Mouse (Mus musculus) limb, embryonic 10.5 days (tissue): ENCODE measurements around the gene Actg1. TPM values are rescaled to one million over a fixed set of nuclear protein-coding genes. Genes with fewer than 3 reads are reported as not detected.
A peak's percentile ranks its signal among the peaks of the same experiment; 100 is the strongest.

ENCODE experiments used
- DNase-seq: peaks from one replicate; pipeline ENCODE4 v3.0.0-alpha.2; 2017; ENCODE audit warnings: low spot score
- H3K27ac ChIP-seq: fragments of 300-500 bp; sonication (generic); 2 replicates; pipeline ENCODE4 v1.5.1; 2016; ENCODE audit warnings: mild to moderate bottlenecking
- H3K27me3 ChIP-seq: fragments of 300-500 bp; sonication (generic); 2 replicates; pipeline ENCODE4 v1.6.1; 2016; ENCODE audit warnings: low read depth, mild to moderate bottlenecking; ENCODE audit not compliant: poor library complexity, severe bottlenecking
- H3K36me3 ChIP-seq: fragments of 300-500 bp; sonication (generic); 2 replicates; pipeline ENCODE4 v1.6.1; 2016; ENCODE audit warnings: mild to moderate bottlenecking, moderate library complexity
- H3K4me1 ChIP-seq: fragments of 300-500 bp; sonication (generic); 2 replicates; pipeline ENCODE4 v1.6.1; 2016
- H3K4me3 ChIP-seq: fragments of 300-500 bp; sonication (generic); 2 replicates; pipeline ENCODE4 v1.5.1; 2016; ENCODE audit warnings: mild to moderate bottlenecking, moderate library complexity
- H3K9me3 ChIP-seq: fragments of 300-500 bp; sonication (generic); replicated peaks from 2 replicates; pipeline ENCODE4 v1.6.1; 2016; ENCODE audit warnings: mild to moderate bottlenecking
- WGBS: fragments of 180-500 bp; shearing (Covaris S2); methylation state at CpG from one replicate; pipeline ENCODE4 v1.1.7; 2016; 5-methylcytosine and 5-hydroxymethylcytosine counted together
- polyA plus RNA-seq: library from polyadenylated mRNA; unstranded; fragments of >200 nt; fragmentation: Nextera tagmentation; extraction: Ambion mirVana; gene quantifications from 2 replicates; pipeline ENCODE4 v1.2.1, GENCODE M21; 2016

The Actg1 gene
- polyA plus RNA-seq, 1 experiment from 2014 or later, result 3,197 TPM

GRCm38 (mm10) chr11:120376302-120377160, 28.2 kb upstream of the Actg1 start:
- WGBS, result 90% methylated on average over 17 of the region's 17 CpGs
- Histone ChIP-seq H3K36me3 (peaks cover 76% of the 10 kb centered on the region), H3K27me3 (no peaks in the 10 kb centered on the region), H3K4me1 (peaks cover 26% of the 10 kb centered on the region), H3K27ac (no peak overlapping the region), H3K9me3 (no peaks in the 10 kb centered on the region), H3K4me3 (no peak overlapping the region)
- no peak for DNase-seq

GRCm38 (mm10) chr11:120375324-120375723, 27.0 kb upstream of the Actg1 start:
- H3K4me1 ChIP-seq, result peaks cover 26% of the 10 kb centered on the region
- 95% methylated on average over 10 of the region's 10 CpGs for WGBS
- no peak for DNase-seq
- no peaks in the 10 kb centered on the region for H3K27me3 ChIP-seq
- H3K4me3 ChIP-seq, result no peak overlapping the region
- H3K27ac ChIP-seq, result no peak overlapping the region
- no peaks in the 10 kb centered on the region for H3K9me3 ChIP-seq
- peaks cover 75% of the 10 kb centered on the region for H3K36me3 ChIP-seq

- 93% methylated on average over 23 of the region's 23 CpGs for WGBS
- no peak for DNase-seq
- no peak overlapping the region for H3K27ac ChIP-seq
- H3K36me3 ChIP-seq, result peaks cover 82% of the 10 kb centered on the region
- no peak overlapping the region for H3K4me3 ChIP-seq
- peaks cover 28% of the 10 kb centered on the region for H3K4me1 ChIP-seq
- no peaks in the 10 kb centered on the region for H3K9me3 ChIP-seq
- no peaks in the 10 kb centered on the region for H3K27me3 ChIP-seq
Observed at GRCm38 (mm10) chr11:120373820-120374586, 25.7 kb upstream of the Actg1 start.

- Histone ChIP-seq H3K4me3 (no peak overlapping the region), H3K4me1 (peaks cover 25% of the 10 kb centered on the region), H3K27ac (no peak overlapping the region), H3K27me3 (no peaks in the 10 kb centered on the region), H3K9me3 (no peaks in the 10 kb centered on the region), H3K36me3 (peaks cover 85% of the 10 kb centered on the region)
- DNase-seq, result no peak
- 63% methylated on average over 13 of the region's 13 CpGs for WGBS
Observed at GRCm38 (mm10) chr11:120373025-120373424, 24.7 kb upstream of the Actg1 start.

- DNase-seq, result peak; percentile 82
- no peak overlapping the region for H3K4me3 ChIP-seq
- no peaks in the 10 kb centered on the region for H3K9me3 ChIP-seq
- no peaks in the 10 kb centered on the region for H3K27me3 ChIP-seq
- peak overlapping the region; percentile 64 for H3K27ac ChIP-seq
- peaks cover 60% of the 10 kb centered on the region for H3K36me3 ChIP-seq
- H3K4me1 ChIP-seq, result peaks cover 31% of the 10 kb centered on the region; the same call in 1 of the 2 replicates
- 40% methylated on average over 8 of the region's 8 CpGs for WGBS
Observed at GRCm38 (mm10) chr11:120369656-120370055, 21.3 kb upstream of the Actg1 start.

- Histone ChIP-seq H3K36me3 (peaks cover 29% of the 10 kb centered on the region), H3K27me3 (no peaks in the 10 kb centered on the region), H3K4me3 (no peak overlapping the region), H3K27ac (no peak overlapping the region), H3K4me1 (peaks cover 52% of the 10 kb centered on the region), H3K9me3 (no peaks in the 10 kb centered on the region)
- WGBS, result 44% methylated on average over 7 of the region's 7 CpGs
- DNase-seq, result no peak
Observed at GRCm38 (mm10) chr11:120366443-120367027, 18.2 kb upstream of the Actg1 start.

GRCm38 (mm10) chr11:120362891-120363290, 14.5 kb upstream of the Actg1 start:
- peaks cover 76% of the 10 kb centered on the region for H3K4me1 ChIP-seq
- 0 out of 2 replicates have a peak, but pooled peaks cover 3% of the 10 kb centered on the region for H3K36me3 ChIP-seq
- H3K9me3 ChIP-seq, result no peaks in the 10 kb centered on the region
- H3K27ac ChIP-seq, result peak overlapping the region; percentile 86; the same call in 1 of the 2 replicates
- WGBS, result 84% methylated on average over 6 of the region's 6 CpGs
- no peak overlapping the region for H3K4me3 ChIP-seq
- DNase-seq, result no peak
- H3K27me3 ChIP-seq, result no peaks in the 10 kb centered on the region

GRCm38 (mm10) chr11:120361295-120361694, 13.0 kb upstream of the Actg1 start, which contains the start of gene Fscn2:
Gene Fscn2 (plus strand): TSS chr11:120361534.
- H3K36me3 ChIP-seq, result no peaks in the 10 kb centered on the region
- peak within 1 kb of the TSS; percentile 86 for H3K27ac ChIP-seq
- H3K4me3 ChIP-seq, result peak within 1 kb of the TSS; percentile 3; the same call in 1 of the 2 replicates
- H3K9me3 ChIP-seq, result no peaks in the 10 kb centered on the region
- no peak for DNase-seq
- 72% methylated on average over 10 of the region's 10 CpGs for WGBS
- no peaks in the 10 kb centered on the region for H3K27me3 ChIP-seq
- H3K4me1 ChIP-seq, result peaks cover 75% of the 10 kb centered on the region

- no peaks in the 10 kb centered on the region for H3K9me3 ChIP-seq
- H3K27ac ChIP-seq, result peak overlapping the region; percentile 86
- no peak for DNase-seq
- peaks cover 69% of the 10 kb centered on the region for H3K4me1 ChIP-seq
- 78% methylated on average over 5 of the region's 5 CpGs for WGBS
- no peaks in the 10 kb centered on the region for H3K36me3 ChIP-seq
- no peaks in the 10 kb centered on the region for H3K27me3 ChIP-seq
- H3K4me3 ChIP-seq, result peak overlapping the region; percentile 1; the same call in 1 of the 2 replicates
Observed at GRCm38 (mm10) chr11:120360755-120361154, 12.4 kb upstream of the Actg1 start.

GRCm38 (mm10) chr11:120360062-120360461, 11.7 kb upstream of the Actg1 start:
- no peak for DNase-seq
- Histone ChIP-seq H3K4me1 (peaks cover 73% of the 10 kb centered on the region), H3K36me3 (no peaks in the 10 kb centered on the region), H3K9me3 (no peaks in the 10 kb centered on the region), H3K4me3 (no peak overlapping the region), H3K27ac (peak overlapping the region; percentile 86), H3K27me3 (no peaks in the 10 kb centered on the region)
- 53% methylated on average over 8 of the region's 8 CpGs for WGBS

GRCm38 (mm10) chr11:120359391-120359790, 11.0 kb upstream of the Actg1 start:
- peaks cover 73% of the 10 kb centered on the region for H3K4me1 ChIP-seq

GRCm38 (mm10) chr11:120357791-120358401, 9.6 kb upstream of the Actg1 start:
- no peaks in the 10 kb centered on the region for H3K27me3 ChIP-seq
- 32% methylated on average over 10 of the region's 10 CpGs for WGBS
- no peaks in the 10 kb centered on the region for H3K36me3 ChIP-seq
- peaks cover 76% of the 10 kb centered on the region for H3K4me1 ChIP-seq
- H3K9me3 ChIP-seq, result no peaks in the 10 kb centered on the region
- peak; percentile 76 for DNase-seq
- peak overlapping the region; percentile 86 for H3K27ac ChIP-seq
- peak overlapping the region; percentile 27 for H3K4me3 ChIP-seq

More at GRCm38 (mm10) chr11:120359391-120359790, 11.0 kb upstream of the Actg1 start:
- H3K27ac ChIP-seq, result peak overlapping the region; percentile 86
- no peaks in the 10 kb centered on the region for H3K9me3 ChIP-seq
- no peak overlapping the region for H3K4me3 ChIP-seq
- no peaks in the 10 kb centered on the region for H3K27me3 ChIP-seq
- no peaks in the 10 kb centered on the region for H3K36me3 ChIP-seq
- DNase-seq, result no peak
- WGBS, result 90% methylated on average over 6 of the region's 6 CpGs
